Mouse (Mus musculus) kidney, adult 18-20 months (tissue): Measurements from ENCODE around the gene Rasgef1b.

ENCODE experiments used
- DNase-seq: peaks from one replicate; pipeline ENCODE4 v3.0.0; 2021

The Rasgef1b gene

GRCm38 (mm10) chr5:99701811-99702210 lies 27.1 kb downstream of the Rasgef1b start:
- no peak for DNase-seq

- no peak for DNase-seq
Measured at GRCm38 (mm10) chr5:99694712-99695360, 34.0 kb downstream of the Rasgef1b start.

DNA sequence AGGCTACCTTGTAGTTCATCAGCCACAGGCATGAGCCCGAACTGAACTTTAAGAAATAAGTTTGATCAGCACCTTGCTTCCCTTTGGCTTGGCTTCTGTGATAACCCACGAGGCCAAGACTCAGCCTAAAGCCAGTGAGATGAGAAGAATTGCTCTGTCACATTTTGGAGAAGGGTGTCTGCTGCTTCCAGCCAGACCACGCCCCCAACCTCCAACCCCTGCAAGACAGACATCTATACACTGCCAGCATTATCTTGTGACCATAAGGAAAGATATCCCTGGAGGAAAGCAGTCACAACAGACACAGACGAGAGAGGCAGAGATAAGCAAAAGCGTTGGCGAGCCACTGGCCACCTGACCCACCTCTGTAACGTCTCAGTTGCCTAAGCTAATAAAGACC lies 39.0 kb downstream of the Rasgef1b start:
- no peak for DNase-seq

DNA sequence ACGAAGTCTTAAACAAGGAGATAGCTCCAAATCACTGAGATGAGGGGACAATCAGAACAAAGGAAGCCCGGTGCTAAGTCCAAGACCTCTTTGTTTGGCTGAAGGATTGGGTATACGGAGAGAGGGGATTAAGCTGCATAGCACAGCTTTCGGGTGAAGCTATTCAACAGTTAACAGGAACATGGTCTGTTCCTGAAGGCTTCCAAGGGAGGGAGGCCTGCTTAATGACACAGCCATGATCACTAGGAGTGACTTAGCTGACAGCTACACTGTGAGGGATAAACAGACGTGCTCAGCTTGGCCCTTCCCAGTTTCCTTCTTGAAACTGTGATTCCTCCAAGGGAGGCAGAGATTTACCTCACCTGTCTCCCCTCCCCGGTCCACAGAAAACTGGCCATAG lies 41.0 kb downstream of the Rasgef1b start:
- no peak for DNase-seq

DNA sequence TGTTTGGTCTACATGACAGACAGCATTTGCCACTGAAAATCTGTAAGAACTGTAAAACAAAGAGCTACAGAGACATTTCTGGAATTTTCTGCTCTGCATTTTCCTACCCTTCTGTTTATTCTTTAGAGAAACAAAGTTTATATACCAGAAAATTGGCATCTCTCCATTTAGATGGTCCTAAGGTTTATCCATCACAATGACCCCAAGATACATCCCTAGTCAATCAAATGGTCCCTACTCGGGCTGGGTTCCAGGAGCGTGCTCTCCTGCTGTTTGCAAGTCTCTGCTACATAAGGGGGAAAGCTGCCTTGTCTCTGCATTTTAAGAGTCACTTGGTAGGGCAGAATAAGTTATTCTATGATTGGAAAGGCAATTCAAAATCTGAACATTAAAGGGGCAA lies 44.8 kb downstream of the Rasgef1b start:
- DNase-seq, result no peak

- no peak for DNase-seq
Measured at GRCm38 (mm10) chr5:99669971-99670571, 58.8 kb downstream of the Rasgef1b start.

DNA sequence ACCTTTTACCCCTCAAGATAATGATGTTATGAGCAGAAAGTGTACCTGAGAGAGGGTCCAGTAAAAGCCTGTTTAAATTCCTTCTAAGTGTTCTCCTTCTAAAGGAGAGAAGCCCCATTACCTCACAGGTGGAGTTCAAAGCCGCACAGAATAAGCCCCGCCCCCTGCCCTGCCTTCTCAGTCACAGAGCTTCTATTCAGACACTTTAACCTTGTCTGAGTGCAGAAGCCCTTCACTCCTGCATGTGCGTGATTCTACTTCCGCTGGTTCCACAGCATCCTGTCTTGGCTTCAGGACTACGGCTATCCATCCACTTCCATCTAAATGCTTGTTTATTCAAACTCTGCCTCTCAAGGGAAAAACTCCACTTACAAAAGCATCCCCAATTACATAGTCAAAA lies 72.8 kb downstream of the Rasgef1b start:
- no peak for DNase-seq

DNA sequence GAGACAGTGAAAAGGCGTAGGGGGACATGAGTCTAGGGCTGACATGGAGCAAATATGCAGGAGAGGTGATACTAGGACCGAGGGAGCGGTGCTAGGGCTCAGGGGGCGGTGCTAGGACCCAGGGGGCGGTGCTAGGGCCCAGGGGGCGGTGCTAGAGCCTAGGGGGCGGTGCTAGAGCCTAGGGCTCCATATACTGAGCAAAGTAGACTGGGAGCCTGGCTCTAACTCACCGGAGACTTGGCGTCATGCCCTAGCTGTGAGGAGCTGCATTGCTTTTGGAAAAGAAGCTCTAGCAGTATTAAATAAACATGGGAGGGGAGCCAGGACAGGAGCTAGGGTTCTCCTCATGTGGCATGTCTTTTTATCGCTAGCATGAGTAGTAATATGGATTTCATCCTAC lies 75.9 kb downstream of the Rasgef1b start:
- no peak for DNase-seq

- DNase-seq, result no peak
Measured at GRCm38 (mm10) chr5:99641407-99641806, 87.5 kb downstream of the Rasgef1b start.

GRCm38 (mm10) chr5:99636575-99636974 lies 92.3 kb downstream of the Rasgef1b start:
- DNase-seq, result no peak

GRCm38 (mm10) chr5:99634010-99634541 lies 94.8 kb downstream of the Rasgef1b start:
- DNase-seq, result no peak

DNA sequence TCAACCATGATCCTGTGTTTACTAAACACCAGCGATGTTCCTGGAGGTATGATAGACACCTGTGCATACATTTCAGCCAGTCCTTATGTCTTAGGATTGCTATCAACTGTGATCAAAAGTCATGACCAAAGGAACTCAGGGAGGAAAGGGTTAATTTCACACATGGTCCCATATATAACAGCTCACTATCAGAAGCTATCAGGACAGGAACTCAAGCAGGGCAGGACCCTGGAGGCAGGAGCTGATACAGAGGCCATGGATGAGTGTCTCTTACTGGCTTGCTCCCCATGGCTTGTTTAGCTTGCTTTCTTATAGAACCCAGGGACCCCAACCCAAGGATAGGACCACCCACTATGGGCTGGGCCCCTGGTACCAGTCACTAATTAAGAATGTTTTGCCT lies 95.3 kb downstream of the Rasgef1b start:
- no peak for DNase-seq

DNA sequence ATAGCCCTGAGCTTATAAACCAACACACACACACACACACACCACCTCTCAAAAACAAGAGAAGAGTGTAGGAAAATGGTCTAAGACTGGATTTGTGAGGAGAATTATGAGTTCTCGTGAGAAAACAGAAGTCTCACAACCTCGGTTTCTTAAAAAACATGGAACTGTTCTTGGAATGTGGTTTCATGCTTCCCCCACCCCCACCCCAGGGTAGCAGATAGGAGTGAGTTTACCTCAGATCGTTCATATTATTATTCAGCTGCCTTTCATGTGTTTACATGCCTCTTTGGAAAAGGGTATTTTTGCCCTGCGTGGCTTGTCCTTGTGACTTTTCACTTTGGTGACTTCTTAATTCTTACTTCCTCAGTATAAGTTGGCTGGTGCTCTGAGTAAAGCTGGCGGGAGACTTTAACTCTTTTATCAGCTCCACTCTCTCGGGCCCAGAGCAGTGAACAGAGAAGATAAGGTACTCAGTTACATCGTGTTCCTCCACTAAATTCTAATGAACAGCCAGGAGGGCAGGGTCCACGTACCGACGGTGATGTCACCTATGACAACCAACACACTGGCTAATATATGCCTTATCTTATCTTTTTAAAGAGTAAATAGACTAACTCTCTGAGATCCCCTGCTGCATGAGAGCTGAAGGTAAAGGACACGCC lies 96.1 kb downstream of the Rasgef1b start:
- DNase-seq, result no peak

GRCm38 (mm10) chr5:99630087-99630486 lies 98.8 kb downstream of the Rasgef1b start:
- peak; percentile 21 for DNase-seq

GRCm38 (mm10) chr5:99625603-99626002 lies 103.3 kb downstream of the Rasgef1b start:
- DNase-seq, result no peak

DNA sequence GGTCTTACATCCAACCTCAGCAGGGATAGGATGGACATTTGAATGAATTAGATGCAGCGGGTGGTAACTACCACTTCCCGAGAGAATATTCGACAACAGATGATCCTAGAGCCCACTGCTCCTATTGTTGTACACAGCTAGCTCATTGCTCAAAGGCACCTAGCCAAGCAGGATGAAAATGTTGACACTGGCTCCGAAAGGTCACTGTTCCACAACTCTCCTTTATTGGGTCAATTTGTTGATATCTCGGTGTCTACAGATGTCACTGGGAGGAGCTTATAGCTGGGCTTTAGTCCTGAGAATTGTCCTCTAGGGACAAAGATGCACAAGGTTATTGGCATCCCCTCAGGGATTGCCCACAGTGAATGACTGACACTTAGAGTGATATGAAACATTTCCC lies 108.1 kb downstream of the Rasgef1b start:
- DNase-seq, result no peak

DNA sequence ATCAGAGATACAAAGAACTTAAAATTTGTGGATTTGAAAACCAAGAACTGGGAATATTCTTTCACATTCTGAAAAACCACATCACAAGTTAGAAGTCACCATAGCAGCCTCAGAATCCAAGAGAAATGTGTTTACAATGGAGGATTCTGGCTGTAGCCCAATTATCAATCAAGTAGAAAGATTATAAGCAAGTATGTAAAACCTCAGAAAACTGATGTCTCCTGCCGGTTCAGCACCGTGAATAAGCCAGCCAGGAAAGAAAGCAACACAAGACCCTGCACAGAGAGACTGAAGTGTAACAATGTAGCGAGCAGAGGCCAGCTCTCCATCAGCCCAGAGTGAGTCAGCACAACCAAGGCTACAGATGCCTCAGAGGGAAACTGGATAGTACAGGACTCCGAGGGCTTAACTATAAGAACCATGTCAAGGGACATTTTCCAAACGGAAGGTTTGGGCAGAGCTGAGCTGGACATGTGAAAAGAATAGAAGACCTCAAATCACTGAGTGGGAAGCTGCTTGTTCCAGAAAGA lies 111.5 kb downstream of the Rasgef1b start:
- no peak for DNase-seq

GRCm38 (mm10) chr5:99613321-99614118 lies 115.3 kb downstream of the Rasgef1b start:
- no peak for DNase-seq

- DNase-seq, result no peak
Measured at GRCm38 (mm10) chr5:99607602-99608001, 121.3 kb downstream of the Rasgef1b start.

- no peak for DNase-seq
Measured at GRCm38 (mm10) chr5:99606164-99606858, 122.6 kb downstream of the Rasgef1b start.

- no peak for DNase-seq
Measured at GRCm38 (mm10) chr5:99602244-99603023, 126.4 kb downstream of the Rasgef1b start.

DNA sequence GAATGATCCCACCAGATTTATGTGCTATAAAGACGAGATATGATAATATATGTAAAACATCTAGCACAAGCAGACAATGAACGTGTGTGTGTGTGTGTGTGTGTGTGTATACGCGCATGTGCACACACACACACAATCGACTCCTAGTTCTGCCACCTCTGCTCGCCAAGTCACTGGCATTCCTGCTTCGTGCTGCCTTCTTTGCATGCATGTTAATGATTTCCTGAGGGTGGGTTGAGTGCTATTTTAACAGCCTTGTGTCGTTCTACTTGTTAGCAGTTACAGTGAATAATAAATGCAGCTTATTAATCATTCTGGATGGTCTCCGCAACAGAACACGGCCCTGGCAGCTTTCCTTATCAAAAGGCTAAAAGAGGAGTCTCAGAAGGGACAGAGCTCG lies 129.5 kb downstream of the Rasgef1b start:
- peak; percentile 37 for DNase-seq
